Mouse (Mus musculus) myocyte (in vitro differentiated cells): ENCODE results near the gene Auh.

ENCODE experiments used
- CEBPB ChIP-seq: IDR thresholded peaks from 2 replicates; pipeline ENCODE4 v1.6.1; 2011; ENCODE audit warnings: mild to moderate bottlenecking, moderate library complexity; ENCODE audit not compliant: poor library complexity, insufficient read depth, severe bottlenecking
- E2F4 ChIP-seq: IDR thresholded peaks from one replicate; pipeline ENCODE4 v1.6.1; 2011; ENCODE audit warnings: mild to moderate bottlenecking, control low read depth, moderate library complexity; ENCODE audit not compliant: insufficient read depth
- MAX ChIP-seq: IDR thresholded peaks from one replicate; pipeline ENCODE4 v1.6.1; 2011; ENCODE audit warnings: low read depth, mild to moderate bottlenecking, control low read depth
- MYOD1 ChIP-seq, 3 experiments: IDR thresholded peaks; one replicate each; pipeline ENCODE4 v1.6.1; 2011; ENCODE audit warnings: control low read depth in 2 of 3, low read depth in 2 of 3, mild to moderate bottlenecking in 2 of 3, moderate library complexity in 1 of 3; ENCODE audit not compliant: insufficient read length in 2 of 3, control insufficient read depth in 1 of 3
- MYOG ChIP-seq, 3 experiments: IDR thresholded peaks; one replicate each; pipeline ENCODE4 v1.6.1; 2011; ENCODE audit warnings: control low read depth in 2 of 3, low read depth in 2 of 3, mild to moderate bottlenecking in 2 of 3; ENCODE audit not compliant: insufficient read length in 2 of 3, control insufficient read depth in 1 of 3, insufficient read depth in 1 of 3
- POLR2A ChIP-seq: IDR thresholded peaks from one replicate; pipeline ENCODE4 v1.6.1; 2011; ENCODE audit warnings: low read depth, mild to moderate bottlenecking, control low read depth, moderate library complexity; ENCODE audit not compliant: insufficient read length
- POLR2AphosphoS2 ChIP-seq: IDR thresholded peaks from one replicate; pipeline ENCODE4 v1.6.1; 2011; ENCODE audit warnings: low read depth, control low read depth; ENCODE audit not compliant: insufficient read length
- SRF ChIP-seq: IDR thresholded peaks from one replicate; pipeline ENCODE4 v1.6.1; 2011; ENCODE audit warnings: low read depth; ENCODE audit not compliant: control insufficient read depth, insufficient read length
- USF1 ChIP-seq: IDR thresholded peaks from one replicate; pipeline ENCODE4 v1.6.1; 2011; ENCODE audit warnings: low read depth, mild to moderate bottlenecking, control low read depth, moderate library complexity

DNA sequence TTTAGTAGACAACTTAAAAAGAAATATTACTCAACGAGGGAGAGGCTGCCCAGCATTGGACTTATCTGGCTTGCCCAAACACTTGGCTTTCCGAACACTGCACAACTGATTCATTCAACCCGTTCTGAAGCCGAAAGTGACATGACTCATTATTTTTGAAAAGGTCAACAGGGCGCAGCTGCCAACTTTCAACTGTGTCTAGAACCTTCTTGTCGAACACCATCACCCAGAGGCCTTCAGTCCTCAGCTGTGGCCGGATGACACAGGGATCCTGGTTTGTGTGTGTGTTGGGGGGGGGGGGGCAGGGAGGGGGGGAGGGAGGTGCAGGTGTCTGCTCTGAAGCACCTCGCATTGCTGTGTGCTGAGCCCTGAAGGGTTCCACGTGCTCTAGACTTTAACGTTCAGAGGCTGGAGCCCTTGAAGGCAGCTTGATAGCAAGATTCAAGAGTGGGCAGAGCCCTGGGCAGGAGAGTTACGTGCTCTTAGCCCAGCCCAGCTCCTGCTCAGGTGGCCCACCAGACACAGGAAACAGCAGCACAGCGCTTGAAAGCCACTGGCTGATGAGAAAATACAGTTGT lies 100.4 kb downstream of the Auh start:
- TF ChIP-seq MYOD1 (IDR thresholded peaks at IDR 0.05; ENCODE audit: control insufficient read depth in 1 of 3, insufficient read length in 2 of 3, low read depth in 2 of 3): peak in 2 of 3 experiments; percentile 28 to 39
- TF ChIP-seq E2F4: no peak
- no peak for TF ChIP-seq POLR2A
- TF ChIP-seq MYOG (IDR thresholded peaks at IDR 0.05; ENCODE audit: control insufficient read depth in 1 of 3, insufficient read depth in 1 of 3, insufficient read length in 2 of 3, low read depth in 2 of 3): peak in 2 of 3 experiments; percentile 19 to 20
- TF ChIP-seq MAX: no peak
- 0 out of 2 replicates have a peak, but pooled peaks have one; percentile 15 for TF ChIP-seq CEBPB
- no peak for TF ChIP-seq USF1
- TF ChIP-seq SRF: no peak
- TF ChIP-seq POLR2AphosphoS2: no peak
